Mouse (Mus musculus) right cerebral cortex, adult 2 months (tissue): ENCODE measurements around the gene Sltm.
"Not testable (repeated sequence)": the region's sequence is repeated elsewhere in the genome, so short reads cannot be mapped to it uniquely, and the experiment has no call there.

Experiments used
- DNase-seq, 2 experiments: peaks; one replicate each; pipeline ENCODE4 v3.0.0; 2021 to 2022; ENCODE audit warnings: low spot score in 2 of 2

The Sltm gene

DNA sequence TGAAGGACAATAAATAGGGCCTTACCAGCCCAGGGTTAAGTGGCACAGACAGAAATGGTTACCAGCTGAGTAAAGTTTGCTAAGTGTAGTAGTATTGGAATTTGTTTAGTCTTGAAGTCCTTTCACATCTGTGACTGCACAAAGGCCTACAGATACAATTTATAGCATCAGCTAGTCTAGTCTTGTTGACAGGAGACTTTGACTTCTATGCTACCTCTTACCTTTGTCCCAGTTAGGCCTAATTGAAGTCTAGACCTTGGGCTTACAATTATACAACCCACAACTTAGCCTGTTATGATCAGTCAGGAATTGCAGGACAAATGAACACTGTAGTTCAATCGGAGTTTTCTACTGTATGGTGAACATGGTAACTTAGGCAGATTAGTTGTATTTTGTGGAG, 9.0 kb downstream of the Sltm start:
- DNase-seq = no peak

DNA sequence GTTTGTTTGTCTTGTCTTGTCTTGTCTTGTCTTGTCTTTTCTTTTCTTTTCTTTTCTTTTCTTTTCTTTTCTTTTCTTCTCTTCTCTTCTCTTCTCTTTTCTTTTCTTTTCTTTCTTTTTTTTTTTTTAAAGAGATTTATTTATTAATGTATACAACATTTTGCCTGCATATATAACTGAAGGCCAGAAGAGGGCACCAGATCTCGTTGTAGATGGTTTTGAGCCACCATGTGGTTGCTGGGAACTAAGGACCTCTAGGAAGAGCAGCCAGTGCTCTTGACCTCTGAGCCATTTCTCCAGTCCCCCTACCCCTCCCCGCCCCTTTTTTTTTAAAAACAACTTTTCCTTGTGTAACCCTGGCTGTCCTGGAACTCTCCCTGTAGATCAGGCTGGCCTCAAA, 9.7 kb downstream of the Sltm start:
- DNase-seq = not testable (repeated sequence)

DNA sequence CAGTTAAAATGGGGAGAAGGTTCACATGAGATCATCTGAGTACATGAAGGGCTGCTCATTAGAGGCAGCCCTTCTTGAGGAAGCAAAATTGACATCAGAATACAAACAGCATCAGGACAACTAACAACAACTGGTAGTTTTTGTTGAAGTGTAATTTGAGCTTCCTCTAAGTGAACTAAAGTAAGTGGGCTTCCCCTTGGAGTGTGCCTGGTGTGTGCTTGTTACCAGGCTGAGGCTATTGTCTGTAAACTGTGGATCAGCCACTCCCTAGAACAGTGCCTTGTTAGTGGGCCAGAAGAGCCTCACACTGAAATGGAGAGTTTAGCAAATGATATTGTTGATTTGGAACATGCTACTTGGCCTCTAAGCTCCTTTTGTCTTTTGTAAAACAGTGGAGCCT, 12.9 kb downstream of the Sltm start:
- no peak for DNase-seq

DNA sequence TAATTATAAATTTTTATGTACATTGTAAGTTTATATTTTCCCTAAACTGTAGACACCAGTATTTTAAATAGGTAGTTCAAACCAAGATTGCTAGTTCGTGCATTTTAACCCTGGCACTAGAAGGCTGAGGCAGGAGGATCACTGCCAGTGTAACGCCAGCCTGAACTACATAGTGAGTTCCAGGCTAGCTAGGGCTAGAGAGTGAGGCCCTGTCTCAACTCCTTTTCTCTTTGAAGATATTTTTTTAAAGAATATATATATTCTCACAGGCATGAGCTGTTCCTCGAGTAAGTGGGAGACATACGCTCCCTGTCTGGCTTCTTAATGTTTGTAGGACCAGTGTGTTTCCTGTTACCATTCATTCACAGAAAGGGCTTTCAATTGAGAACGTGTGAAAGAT, 14.2 kb downstream of the Sltm start:
- no peak for DNase-seq

DNA sequence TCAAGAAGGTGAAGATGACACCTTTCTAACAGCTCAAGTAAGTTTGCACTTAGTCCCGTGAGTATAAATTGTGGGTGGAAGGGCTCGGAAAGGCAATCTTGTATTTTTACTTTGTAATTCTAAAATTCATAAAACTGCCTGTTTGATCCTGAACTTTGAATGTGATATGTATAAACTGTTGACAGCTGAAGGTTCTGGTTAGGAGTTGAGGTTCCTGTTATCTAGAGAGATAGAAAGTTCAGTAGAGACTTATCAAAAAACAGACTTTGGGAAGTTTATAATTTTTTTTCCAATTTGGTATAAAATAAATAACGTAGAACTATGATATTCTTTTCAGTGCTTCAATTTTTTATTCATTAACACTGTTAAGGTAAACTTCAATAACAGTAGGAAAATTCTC, 20.3 kb downstream of the Sltm start:
- no peak for DNase-seq

DNA sequence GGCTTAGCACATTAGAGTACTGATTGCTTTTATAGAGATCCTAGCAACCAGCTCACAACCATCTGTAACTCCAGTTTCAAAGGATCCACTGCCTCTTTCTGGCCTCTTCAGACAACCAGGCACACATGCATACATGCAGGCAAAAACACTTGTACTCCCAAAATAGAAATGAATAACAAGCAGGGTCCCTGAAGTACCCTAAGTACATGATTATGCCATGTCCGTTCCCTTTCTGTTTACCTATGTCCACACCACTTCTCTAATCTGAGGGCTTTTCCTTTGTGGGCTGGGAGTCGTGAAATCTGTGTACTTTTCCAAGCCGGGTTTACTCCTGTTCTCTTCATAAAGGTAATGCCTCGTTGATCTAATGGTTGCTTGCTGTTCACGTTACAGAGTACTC, 25.1 kb downstream of the Sltm start:
- DNase-seq = no peak

DNA sequence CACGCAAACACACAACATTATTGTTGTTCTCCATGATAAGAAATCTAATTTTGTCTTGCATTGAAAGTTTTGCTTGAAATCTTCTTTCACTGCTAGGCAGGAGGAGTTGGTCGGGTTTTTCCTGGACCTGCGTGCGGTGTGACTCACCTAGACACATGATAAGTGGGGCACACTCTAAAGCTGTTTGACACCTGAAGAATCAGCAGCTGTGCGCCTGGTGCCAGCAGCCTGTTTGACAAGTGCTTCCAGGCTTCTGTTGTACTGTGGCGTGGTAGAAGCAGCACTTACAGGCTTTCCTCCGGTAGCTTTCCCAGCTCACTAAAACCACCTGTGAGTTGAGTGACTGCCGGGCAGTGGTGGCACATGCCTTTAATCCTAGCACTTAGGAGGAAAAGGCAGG, 27.8 kb downstream of the Sltm start:
- no peak for DNase-seq

DNA sequence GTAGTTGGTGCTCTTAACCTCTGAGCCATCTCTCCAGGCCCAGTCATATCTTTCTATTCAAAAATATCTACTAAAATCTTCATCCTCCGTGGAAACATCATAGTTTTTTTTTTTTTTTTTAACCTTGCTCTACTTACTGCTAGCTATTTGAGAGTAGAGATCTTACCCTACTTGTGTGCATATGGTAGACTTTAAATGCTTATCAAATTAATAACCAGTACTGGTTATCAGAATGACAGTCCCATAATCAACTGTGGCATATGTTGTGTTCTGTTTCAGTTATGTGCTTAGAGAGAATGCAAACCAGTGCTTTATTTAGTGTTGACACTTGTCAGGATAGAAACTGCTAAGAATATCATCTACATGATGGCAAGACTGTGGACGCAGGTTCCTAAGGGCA, 35.6 kb downstream of the Sltm start:
- DNase-seq = no peak

DNA sequence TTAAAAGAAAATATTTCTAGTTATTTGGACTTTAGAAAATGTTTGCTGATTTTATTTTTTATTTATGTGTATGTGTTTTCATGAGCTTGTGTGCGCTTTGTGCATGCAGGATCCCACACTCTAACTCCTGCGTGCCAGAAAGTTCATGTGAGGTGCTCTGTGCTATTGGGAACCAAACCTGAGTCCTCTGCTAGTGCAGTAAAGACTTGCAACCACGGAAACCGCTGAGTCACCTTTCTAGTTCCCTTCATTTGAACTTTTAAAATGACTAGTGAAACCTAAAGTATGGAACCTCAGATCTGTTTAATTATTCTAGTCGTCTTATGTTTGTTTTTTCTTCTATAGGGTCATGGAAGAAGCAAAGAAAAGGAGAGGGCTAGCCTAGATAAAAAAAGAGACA, 38.4 kb downstream of the Sltm start:
- DNase-seq = no peak

DNA sequence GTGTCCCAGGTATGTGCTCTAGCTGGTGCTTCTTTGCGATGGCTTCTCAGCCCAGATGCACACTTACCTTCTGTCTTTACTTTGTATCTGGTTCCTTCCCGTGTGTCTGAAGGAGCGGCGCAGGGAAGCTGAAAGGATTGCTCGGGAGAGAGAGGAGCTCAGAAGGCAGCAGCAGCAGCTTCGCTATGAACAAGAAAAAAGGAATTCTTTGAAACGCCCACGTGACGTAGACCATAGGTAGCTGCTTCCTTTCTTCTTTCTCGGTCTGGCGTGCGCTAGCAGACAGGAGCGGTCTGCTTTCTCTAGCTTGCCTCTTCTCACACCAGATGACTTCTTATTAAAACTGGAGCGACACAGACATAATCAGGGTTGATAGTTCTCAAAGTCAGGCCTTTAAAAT, 42.1 kb downstream of the Sltm start:
- DNase-seq = no peak

DNA sequence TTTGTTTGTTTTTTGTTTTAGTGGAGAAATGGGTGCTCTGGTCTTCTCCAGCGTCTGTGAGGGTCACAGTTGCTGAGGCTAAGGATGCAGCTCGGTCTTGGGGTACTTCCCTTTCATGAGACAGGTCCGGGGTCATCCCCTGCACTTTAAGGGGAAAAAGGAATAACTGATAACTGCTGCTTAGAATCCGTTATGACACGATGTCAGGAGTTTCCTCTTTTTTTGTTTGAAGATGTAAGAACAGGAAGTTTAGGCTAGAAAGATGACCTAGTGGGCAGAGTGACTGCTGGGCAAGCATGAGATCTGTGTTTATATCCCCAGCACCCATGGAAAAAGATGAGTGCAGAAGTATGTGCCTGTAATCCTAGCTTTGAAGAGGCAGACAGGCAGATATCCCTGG, 42.6 kb downstream of the Sltm start:
- no peak for DNase-seq

DNA sequence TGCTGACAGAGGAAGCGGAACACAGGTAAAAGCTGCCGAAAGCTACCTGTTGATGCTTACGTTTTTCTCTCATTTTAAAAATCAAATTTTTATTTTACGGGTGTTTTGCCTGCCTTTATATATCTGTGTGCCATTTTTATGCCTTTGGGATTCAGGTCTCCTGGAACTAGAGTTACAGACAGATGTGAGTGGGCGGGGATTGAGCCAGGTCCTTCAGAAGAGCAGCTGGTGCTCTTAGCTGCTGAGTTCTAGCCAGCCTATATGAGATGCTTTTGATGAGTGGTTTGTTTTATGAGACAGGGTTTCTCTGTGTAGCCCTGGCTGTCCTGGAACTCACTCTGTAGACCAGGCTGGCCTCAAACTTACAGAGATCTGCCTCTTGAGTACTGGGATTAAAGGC, 44.6 kb downstream of the Sltm start:
- DNase-seq = peak in 1 of 2 experiments; percentile 30

DNA sequence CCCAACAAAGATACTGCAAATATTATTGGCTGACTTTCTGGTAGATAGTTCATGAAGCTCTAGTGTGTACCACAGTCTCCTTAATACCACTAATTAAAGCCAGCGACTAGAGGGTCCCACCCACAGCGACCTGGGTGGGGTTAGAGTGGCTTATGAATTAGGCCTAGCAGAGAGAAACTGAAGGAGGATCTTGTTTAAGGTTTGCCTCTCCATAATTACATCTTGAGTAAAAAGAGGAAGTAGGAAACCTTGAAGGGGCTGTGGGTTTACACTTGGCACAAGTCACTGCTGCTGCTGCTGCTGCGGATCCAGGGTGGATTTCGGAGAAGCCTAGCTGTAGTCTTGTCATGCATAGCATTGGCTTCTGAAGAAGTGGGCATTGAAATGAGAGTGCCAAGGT, 48.2 kb downstream of the Sltm start:
- DNase-seq = no peak

DNA sequence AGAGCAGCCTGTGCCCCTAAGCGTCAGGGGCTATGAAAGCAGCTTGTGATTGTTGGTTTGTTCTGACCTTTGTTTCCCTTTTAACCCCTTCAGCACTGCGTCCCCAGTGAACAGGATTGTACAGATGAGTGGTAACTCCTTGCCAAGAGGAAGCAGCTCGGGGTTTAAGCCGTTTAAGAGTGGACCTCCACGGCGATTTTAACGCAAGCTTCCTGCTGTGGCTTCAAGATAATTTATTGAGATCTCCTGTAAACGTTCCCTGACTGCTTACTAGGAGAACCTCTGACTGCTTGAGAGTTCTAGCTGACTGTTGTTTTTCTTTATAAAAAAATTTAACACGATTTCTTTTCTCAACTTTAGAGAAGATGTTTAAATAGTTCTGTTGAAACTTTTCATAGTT, 48.9 kb downstream of the Sltm start:
- no peak for DNase-seq

DNA sequence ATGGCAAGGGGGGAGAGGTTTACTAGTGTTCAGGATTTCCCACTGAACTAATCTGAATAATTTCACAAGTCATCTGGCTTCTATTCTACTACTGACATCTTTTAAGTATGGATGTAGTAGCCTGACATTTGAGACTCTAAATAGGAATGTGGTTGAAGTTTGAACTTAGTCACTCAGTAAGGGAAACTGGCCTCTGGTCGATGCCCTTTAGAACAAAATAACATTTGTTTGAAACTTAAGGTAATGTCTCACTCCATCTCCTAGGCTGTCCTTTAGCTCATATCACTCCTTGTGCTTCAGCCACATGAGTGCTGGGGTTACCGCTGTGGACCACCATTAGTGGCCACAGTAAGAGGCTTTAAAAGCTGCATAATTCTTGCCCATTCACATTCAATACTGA, 55.7 kb downstream of the Sltm start:
- DNase-seq = no peak

DNA sequence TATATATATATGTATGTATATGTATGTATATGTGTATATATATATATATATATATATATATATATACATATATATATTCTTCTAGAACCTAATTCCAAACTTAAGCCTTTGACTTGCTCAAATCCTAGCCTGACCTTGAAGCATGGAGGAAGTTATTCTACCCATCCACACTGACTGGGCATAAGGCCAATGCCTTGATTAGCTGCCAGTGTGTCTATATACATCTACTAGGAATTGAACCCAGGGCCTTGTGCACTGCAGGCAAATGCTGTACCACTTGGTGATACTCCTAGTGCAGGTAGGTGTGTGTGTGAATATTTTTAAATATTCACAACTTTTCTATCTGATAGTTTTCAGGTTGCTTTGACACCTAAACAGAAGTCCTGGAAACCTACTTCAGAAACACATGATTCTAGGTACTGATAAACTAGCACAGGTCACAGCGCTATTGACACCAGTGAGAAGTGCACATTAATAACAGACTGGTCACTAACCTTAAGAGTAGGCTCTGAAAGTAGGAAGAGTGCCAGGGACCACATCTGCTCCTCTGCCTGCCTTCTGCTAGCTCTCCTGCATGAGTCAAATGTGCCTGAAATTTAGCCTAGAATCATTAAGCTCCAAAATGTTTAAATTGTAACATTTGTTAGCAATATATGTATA, 59.8 kb downstream of the Sltm start:
- DNase-seq = no peak

DNA sequence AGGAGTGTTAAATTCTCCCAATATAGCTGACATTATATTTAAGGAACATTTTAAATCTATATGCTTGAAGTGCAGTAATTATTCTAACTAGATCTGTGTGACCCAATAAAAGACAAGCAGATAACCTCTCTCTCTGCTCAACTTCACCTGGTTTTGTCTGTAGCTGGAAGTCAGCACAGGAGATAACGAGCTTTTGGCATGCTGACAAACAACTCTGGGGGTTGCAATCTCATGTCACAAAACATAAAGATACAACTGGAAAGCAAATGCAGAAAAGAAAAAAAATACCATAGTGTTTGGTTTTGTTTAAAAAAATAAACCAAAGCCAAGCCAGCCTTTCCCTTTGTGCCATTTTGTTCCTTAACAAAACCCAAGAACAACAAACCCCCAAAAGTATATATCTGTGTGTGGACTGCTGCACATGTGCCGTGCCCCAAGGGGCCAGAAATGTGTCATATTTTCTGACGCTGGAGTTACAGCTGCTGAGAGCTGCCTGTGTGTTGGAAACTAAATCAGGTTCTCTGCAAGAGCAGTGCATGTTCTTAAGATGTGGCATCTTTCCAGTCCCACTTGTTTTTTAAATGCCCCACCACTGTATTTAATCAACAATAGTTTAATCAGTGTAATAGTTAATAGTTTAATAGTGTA, 68.6 kb downstream of the Sltm start:
- DNase-seq = no peak

DNA sequence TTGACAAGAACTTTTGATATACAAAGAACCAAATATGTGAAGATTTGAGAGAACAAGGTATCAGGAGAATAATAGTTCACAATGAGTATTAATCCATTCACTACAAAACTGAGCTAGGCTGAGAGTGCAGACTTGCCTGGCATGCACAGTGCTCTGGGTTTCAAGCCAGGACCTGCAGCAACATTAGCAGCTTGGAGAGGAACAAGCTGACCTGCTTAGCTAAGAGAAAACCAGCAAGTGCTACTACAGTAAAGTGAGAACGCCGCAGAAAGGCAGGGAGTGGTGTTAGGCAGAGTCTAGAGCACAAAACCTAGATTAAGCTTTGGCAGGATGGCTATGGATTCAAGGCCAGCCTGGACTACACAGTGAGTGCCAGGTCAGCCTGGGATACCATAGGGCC, 87.2 kb downstream of the Sltm start:
- no peak for DNase-seq

DNA sequence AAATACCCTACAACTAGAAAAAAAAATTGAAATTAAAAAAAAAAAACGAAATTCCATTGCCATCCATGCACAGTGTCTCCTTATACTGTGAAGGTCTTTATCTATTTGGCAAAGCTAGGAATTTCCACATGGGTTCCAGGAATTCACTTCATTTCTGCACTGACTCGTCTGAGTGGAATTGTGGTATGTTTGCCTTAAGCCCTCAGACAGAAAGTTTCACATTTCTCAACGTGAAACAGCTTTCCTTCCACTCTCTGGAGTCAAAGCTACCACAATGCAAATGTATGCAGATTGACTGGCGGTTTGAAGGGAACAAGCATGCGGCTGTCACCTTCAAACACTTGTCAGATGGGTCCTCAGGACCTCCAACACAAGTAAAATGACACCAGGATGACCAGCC, 89.1 kb downstream of the Sltm start:
- no peak for DNase-seq

DNA sequence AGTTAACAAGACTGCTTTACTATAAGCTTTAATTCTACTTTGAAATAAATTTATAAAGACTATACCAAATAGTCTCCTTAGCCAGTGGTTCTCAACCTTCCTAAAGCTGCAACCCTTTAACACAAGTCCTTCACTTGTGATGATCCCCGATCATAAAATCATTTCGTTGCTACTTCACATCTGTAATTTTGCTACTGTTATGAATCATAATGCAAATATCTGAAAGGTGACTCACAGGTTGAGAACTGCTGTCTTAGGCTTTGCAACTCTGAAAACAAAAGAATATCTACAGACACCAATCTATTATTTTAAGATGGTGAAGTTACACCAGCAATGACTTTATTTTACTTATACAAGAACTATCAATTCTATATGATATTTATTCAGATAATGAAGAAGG, 94.2 kb downstream of the Sltm start:
- DNase-seq = no peak
